Mouse (Mus musculus) embryonic facial prominence, embryonic 15.5 days (tissue): Measurements from ENCODE around the gene Aqp3. TPM values are rescaled to one million over a fixed set of nuclear protein-coding genes. Genes with fewer than 3 reads are reported as not detected.
"Not testable (repeated sequence)": the region's sequence is repeated elsewhere in the genome, so short reads cannot be mapped to it uniquely, and the experiment has no call there.

Experiments used
- ATAC-seq: fragments of 200-750 bp; cut with Nextera tagmentation; 2 replicates; pipeline ENCODE4 v1.8.0; 2017; ENCODE audit warnings: low read depth, moderate TSS enrichment; ENCODE audit not compliant: insufficient number of reproducible peaks, low FRiP score, low TSS enrichment
- H3K27ac ChIP-seq: fragments of 300-500 bp; sonication (generic); replicated peaks from 2 replicates; pipeline ENCODE4 v1.5.1; 2015; ENCODE audit warnings: mild to moderate bottlenecking, inconsistent platforms
- H3K27me3 ChIP-seq: fragments of 300-500 bp; sonication (generic); 2 replicates; pipeline ENCODE4 v1.6.1; 2015; ENCODE audit warnings: inconsistent platforms
- H3K36me3 ChIP-seq: fragments of 300-500 bp; sonication (generic); 2 replicates; pipeline ENCODE4 v1.6.1; 2015; ENCODE audit warnings: mild to moderate bottlenecking, inconsistent platforms
- H3K4me1 ChIP-seq: fragments of 300-500 bp; sonication (generic); 2 replicates; pipeline ENCODE4 v1.6.1; 2015; ENCODE audit warnings: inconsistent platforms
- H3K4me2 ChIP-seq: fragments of 300-500 bp; sonication (generic); replicated peaks from 2 replicates; pipeline ENCODE4 v1.6.1; 2015; ENCODE audit warnings: mild to moderate bottlenecking, inconsistent platforms
- H3K4me3 ChIP-seq: fragments of 300-500 bp; sonication (generic); replicated peaks from 2 replicates; pipeline ENCODE4 v1.5.1; 2015; ENCODE audit warnings: mild to moderate bottlenecking, inconsistent platforms
- H3K9ac ChIP-seq: fragments of 300-500 bp; sonication (generic); 2 replicates; pipeline ENCODE4 v1.6.1; 2015; ENCODE audit warnings: inconsistent platforms
- H3K9me3 ChIP-seq: fragments of 300-500 bp; sonication (generic); replicated peaks from 2 replicates; pipeline ENCODE4 v1.6.1; 2016; ENCODE audit warnings: inconsistent platforms
- WGBS: fragments of 180-500 bp; shearing (Covaris S2); methylation state at CpG from one replicate; pipeline ENCODE4 v1.1.7; 2015; 5-methylcytosine and 5-hydroxymethylcytosine counted together
- polyA plus RNA-seq: library from polyadenylated mRNA; unstranded; fragments of >200 nt; fragmentation: Nextera tagmentation; extraction: Ambion mirVana; gene quantifications from 2 replicates; pipeline ENCODE4 v1.2.1, GENCODE M21; 2015

Gene Aqp3
- polyA plus RNA-seq, 1 experiment from 2014 or later: 94.8 TPM

GRCm38 (mm10) chr4:41084819-41085218, 13.2 kb downstream of the Aqp3 start:
- ATAC-seq: no peak
- H3K4me2 ChIP-seq: no peak overlapping the region
- no peaks in the 10 kb centered on the region for H3K27me3 ChIP-seq
- H3K4me3 ChIP-seq: no peak overlapping the region
- no peak overlapping the region for H3K27ac ChIP-seq
- H3K9ac ChIP-seq: no peak overlapping the region
- no peaks in the 10 kb centered on the region for H3K36me3 ChIP-seq
- H3K4me1 ChIP-seq: peaks cover under 1% of the 10 kb centered on the region; the same call in 1 of the 2 replicates
- 59% methylated on average over 4 of the region's 4 CpGs for WGBS
- H3K9me3 ChIP-seq: no peaks in the 10 kb centered on the region

- H3K9me3 ChIP-seq, H3K4me2 ChIP-seq, H3K4me1 ChIP-seq, H3K4me3 ChIP-seq, H3K27ac ChIP-seq, ATAC-seq, H3K9ac ChIP-seq, H3K36me3 ChIP-seq, H3K27me3 ChIP-seq: not testable (repeated sequence)
- 58% methylated on average over 4 of the region's 4 CpGs for WGBS
Observed at GRCm38 (mm10) chr4:41082803-41083202, 15.2 kb downstream of the Aqp3 start.

- no peaks in the 10 kb centered on the region for H3K4me1 ChIP-seq
- no peak overlapping the region for H3K4me2 ChIP-seq
- H3K9ac ChIP-seq: no peak overlapping the region
- H3K4me3 ChIP-seq: no peak overlapping the region
- H3K36me3 ChIP-seq: no peaks in the 10 kb centered on the region
- 70% methylated on average over 5 of the region's 5 CpGs for WGBS
- H3K27ac ChIP-seq: no peak overlapping the region
- H3K9me3 ChIP-seq: no peaks in the 10 kb centered on the region
- no peak for ATAC-seq
- no peaks in the 10 kb centered on the region for H3K27me3 ChIP-seq
Observed at GRCm38 (mm10) chr4:41081733-41082132, 16.2 kb downstream of the Aqp3 start.

- Histone ChIP-seq H3K36me3 (no peaks in the 10 kb centered on the region), H3K27me3 (no peaks in the 10 kb centered on the region), H3K27ac (no peak overlapping the region), H3K4me2 (no peak overlapping the region), H3K9me3 (no peaks in the 10 kb centered on the region), H3K9ac (no peak overlapping the region), H3K4me1 (no peaks in the 10 kb centered on the region), H3K4me3 (no peak overlapping the region)
- 63% methylated on average over 6 of the region's 6 CpGs for WGBS
- no peak for ATAC-seq
Observed at GRCm38 (mm10) chr4:41078726-41079125, 19.3 kb downstream of the Aqp3 start.

- Histone ChIP-seq H3K27me3 (no peaks in the 10 kb centered on the region), H3K27ac (no peak overlapping the region), H3K4me3 (no peak overlapping the region), H3K4me2 (no peak overlapping the region), H3K36me3 (no peaks in the 10 kb centered on the region), H3K9ac (no peak overlapping the region), H3K9me3 (no peaks in the 10 kb centered on the region), H3K4me1 (no peaks in the 10 kb centered on the region)
- WGBS: 63% methylated on average over 6 of the region's 6 CpGs
- ATAC-seq: no peak
Observed at GRCm38 (mm10) chr4:41074461-41074860, 23.5 kb downstream of the Aqp3 start.

GRCm38 (mm10) chr4:41073008-41073817, 24.8 kb downstream of the Aqp3 start:
- H3K36me3 ChIP-seq: no peaks in the 10 kb centered on the region
- WGBS: 71% methylated on average over 12 of the region's 12 CpGs
- H3K9me3 ChIP-seq: no peaks in the 10 kb centered on the region
- no peak for ATAC-seq
- H3K9ac ChIP-seq: no peak overlapping the region
- no peak overlapping the region for H3K4me3 ChIP-seq
- H3K27ac ChIP-seq: no peak overlapping the region
- H3K4me2 ChIP-seq: no peak overlapping the region
- no peaks in the 10 kb centered on the region for H3K27me3 ChIP-seq
- no peaks in the 10 kb centered on the region for H3K4me1 ChIP-seq

GRCm38 (mm10) chr4:41071500-41072429, 26.2 kb downstream of the Aqp3 start:
- no peak for ATAC-seq
- H3K4me2 ChIP-seq: no peak overlapping the region
- WGBS: 55% methylated on average over 14 of the region's 14 CpGs
- no peak overlapping the region for H3K27ac ChIP-seq
- H3K36me3 ChIP-seq: no peaks in the 10 kb centered on the region
- no peaks in the 10 kb centered on the region for H3K27me3 ChIP-seq
- no peak overlapping the region for H3K4me3 ChIP-seq
- no peak overlapping the region for H3K9ac ChIP-seq
- no peaks in the 10 kb centered on the region for H3K4me1 ChIP-seq
- H3K9me3 ChIP-seq: no peaks in the 10 kb centered on the region

- H3K4me3 ChIP-seq: no peak overlapping the region
- ATAC-seq: no peak
- H3K27ac ChIP-seq: peak overlapping the region; percentile 60; the same call in 1 of the 2 replicates
Observed at GRCm38 (mm10) chr4:41065196-41065595, 32.8 kb downstream of the Aqp3 start.

GRCm38 (mm10) chr4:41063894-41064673, 33.9 kb downstream of the Aqp3 start:
- Histone ChIP-seq H3K27ac (peak overlapping the region; percentile 80), H3K9me3 (no peaks in the 10 kb centered on the region), H3K4me2 (peak overlapping the region; percentile 40), H3K36me3 (no peaks in the 10 kb centered on the region), H3K4me1 (peaks cover 9% of the 10 kb centered on the region; the same call in 1 of the 2 replicates), H3K27me3 (no peaks in the 10 kb centered on the region), H3K4me3 (peak overlapping the region; percentile 11; the same call in 1 of the 2 replicates), H3K9ac (no peak overlapping the region)
- ATAC-seq: peak; percentile 80
- 14% methylated on average over 16 of the region's 16 CpGs for WGBS

More at GRCm38 (mm10) chr4:41065196-41065595, 32.8 kb downstream of the Aqp3 start:
- H3K4me1 ChIP-seq: peaks cover 9% of the 10 kb centered on the region; the same call in 1 of the 2 replicates
- no peaks in the 10 kb centered on the region for H3K9me3 ChIP-seq
- no peaks in the 10 kb centered on the region for H3K36me3 ChIP-seq
- WGBS: 77% methylated on average over 4 of the region's 4 CpGs
- H3K9ac ChIP-seq: no peak overlapping the region
- no peak overlapping the region for H3K4me2 ChIP-seq
- no peaks in the 10 kb centered on the region for H3K27me3 ChIP-seq

- H3K4me3 ChIP-seq: no peak overlapping the region
- H3K27me3 ChIP-seq: no peaks in the 10 kb centered on the region
- peak overlapping the region; percentile 80 for H3K27ac ChIP-seq
- H3K36me3 ChIP-seq: no peaks in the 10 kb centered on the region
- H3K4me1 ChIP-seq: peaks cover 9% of the 10 kb centered on the region; the same call in 1 of the 2 replicates
- H3K9ac ChIP-seq: no peak overlapping the region
- H3K9me3 ChIP-seq: no peaks in the 10 kb centered on the region
- H3K4me2 ChIP-seq: no peak overlapping the region
- ATAC-seq: no peak
- 38% methylated on average over 3 of the region's 3 CpGs for WGBS
Observed at GRCm38 (mm10) chr4:41063351-41063750, 34.6 kb downstream of the Aqp3 start.
